Mouse (Mus musculus): Measurements from ENCODE around the gene Nup210. TPM values are rescaled to one million over a fixed set of nuclear protein-coding genes. Genes with fewer than 3 reads are reported as not detected.
"Not testable (repeated sequence)": the region's sequence is repeated elsewhere in the genome, so short reads cannot be mapped to it uniquely, and the experiment has no call there.

Nup210 gene
- polyA plus RNA-seq, 1 experiment from 2014 or later = 7.1 TPM

- WGBS = 57% methylated on average over 3 of the region's 3 CpGs
- no peaks in the 10 kb centered on the region for H3K27me3 ChIP-seq (ENCODE audit: control insufficient read depth, insufficient read depth, low read length)
- H3K4me3 ChIP-seq (ENCODE audit: control insufficient read depth in 1 of 2, insufficient read depth in 1 of 2, low read depth in 1 of 2, low read length in 2 of 2) = no peak overlapping the region
- no peak overlapping the region for H3K4me2 ChIP-seq (ENCODE audit: low read length)
- 0 out of 2 replicates have a peak, but pooled peaks have one; percentile 52 for ATAC-seq (ENCODE audit: insufficient number of reproducible peaks, insufficient read depth, low FRiP score, low read depth)
- peaks cover 4 to 12% of the 10 kb centered on the region in 2 experiments for H3K4me1 ChIP-seq (ENCODE audit: control insufficient read depth in 2 of 2, insufficient read depth in 2 of 2, low read length in 2 of 2)
- H3K36me3 ChIP-seq (ENCODE audit: control insufficient read depth, insufficient read depth, low read length) = no peaks in the 10 kb centered on the region
- H3K27ac ChIP-seq (replicated peaks in 1 of 2; ENCODE audit: control insufficient read depth in 1 of 2, insufficient read depth in 1 of 2, low read depth in 2 of 2, low read length in 2 of 2) = 0 out of 4 replicates have a peak overlapping the region, but pooled peaks of 1 of the 2 experiments have one; percentile 24
- H3K9me3 ChIP-seq (ENCODE audit: control insufficient read depth, low read length) = no peaks in the 10 kb centered on the region
- H3K9ac ChIP-seq (ENCODE audit: low read length) = no peak overlapping the region
Measured at GRCm38 (mm10) chr6:91104765-91105399, 11.7 kb downstream of the Nup210 start.

GRCm38 (mm10) chr6:91103421-91103820 lies 13.2 kb downstream of the Nup210 start:
- ATAC-seq (ENCODE audit: insufficient number of reproducible peaks, insufficient read depth, low FRiP score, low read depth); H3K4me3 ChIP-seq (ENCODE audit: control insufficient read depth in 1 of 2, insufficient read depth in 1 of 2, low read depth in 1 of 2, low read length in 2 of 2); H3K9ac ChIP-seq (ENCODE audit: low read length); H3K9me3 ChIP-seq (ENCODE audit: control insufficient read depth, low read length); H3K36me3 ChIP-seq (ENCODE audit: control insufficient read depth, insufficient read depth, low read length); H3K27ac ChIP-seq (replicated peaks in 1 of 2; ENCODE audit: control insufficient read depth in 1 of 2, insufficient read depth in 1 of 2, low read depth in 2 of 2, low read length in 2 of 2); H3K27me3 ChIP-seq (ENCODE audit: control insufficient read depth, insufficient read depth, low read length); H3K4me2 ChIP-seq (ENCODE audit: low read length): not testable (repeated sequence)
- peaks cover 4 to 12% of the 10 kb centered on the region in 2 experiments for H3K4me1 ChIP-seq (ENCODE audit: control insufficient read depth in 2 of 2, insufficient read depth in 2 of 2, low read length in 2 of 2)
- WGBS = 90% methylated on average over 1 of the region's 1 CpGs

- no peaks in the 10 kb centered on the region for H3K27me3 ChIP-seq (ENCODE audit: control insufficient read depth, insufficient read depth, low read length)
- no peak overlapping the region for H3K4me2 ChIP-seq (ENCODE audit: low read length)
- H3K9me3 ChIP-seq (ENCODE audit: control insufficient read depth, low read length) = no peaks in the 10 kb centered on the region
- H3K27ac ChIP-seq (replicated peaks in 1 of 2; ENCODE audit: control insufficient read depth in 1 of 2, insufficient read depth in 1 of 2, low read depth in 2 of 2, low read length in 2 of 2) = no peak overlapping the region
- no peak overlapping the region for H3K4me3 ChIP-seq (ENCODE audit: control insufficient read depth in 1 of 2, insufficient read depth in 1 of 2, low read depth in 1 of 2, low read length in 2 of 2)
- no peak overlapping the region for H3K9ac ChIP-seq (ENCODE audit: low read length)
- H3K4me1 ChIP-seq (ENCODE audit: control insufficient read depth in 2 of 2, insufficient read depth in 2 of 2, low read length in 2 of 2) = peaks cover 4 to 12% of the 10 kb centered on the region in 2 experiments
- peaks cover 18% of the 10 kb centered on the region for H3K36me3 ChIP-seq (ENCODE audit: control insufficient read depth, insufficient read depth, low read length)
- ATAC-seq (ENCODE audit: insufficient number of reproducible peaks, insufficient read depth, low FRiP score, low read depth) = no peak
- WGBS = 78% methylated on average over 5 of the region's 5 CpGs
Measured at GRCm38 (mm10) chr6:91100621-91101020, 16.0 kb downstream of the Nup210 start.

GRCm38 (mm10) chr6:91097879-91098278 lies 18.8 kb downstream of the Nup210 start:
- 88% methylated on average over 3 of the region's 3 CpGs for WGBS
- Histone ChIP-seq H3K4me1 (ENCODE audit: control insufficient read depth in 2 of 2, insufficient read depth in 2 of 2, low read length in 2 of 2) (no peaks in the 10 kb centered on the region), H3K9me3 (ENCODE audit: control insufficient read depth, low read length) (0 out of 2 replicates have a peak, but pooled peaks cover 2% of the 10 kb centered on the region), H3K36me3 (ENCODE audit: control insufficient read depth, insufficient read depth, low read length) (peaks cover 26% of the 10 kb centered on the region), H3K9ac (ENCODE audit: low read length) (no peak overlapping the region), H3K27me3 (ENCODE audit: control insufficient read depth, insufficient read depth, low read length) (no peaks in the 10 kb centered on the region), H3K27ac (replicated peaks in 1 of 2; ENCODE audit: control insufficient read depth in 1 of 2, insufficient read depth in 1 of 2, low read depth in 2 of 2, low read length in 2 of 2) (no peak overlapping the region), H3K4me2 (ENCODE audit: low read length) (no peak overlapping the region), H3K4me3 (ENCODE audit: control insufficient read depth in 1 of 2, insufficient read depth in 1 of 2, low read depth in 1 of 2, low read length in 2 of 2) (no peak overlapping the region)
- no peak for ATAC-seq (ENCODE audit: insufficient number of reproducible peaks, insufficient read depth, low FRiP score, low read depth)

GRCm38 (mm10) chr6:91095072-91095601 lies 21.5 kb downstream of the Nup210 start:
- no peak for ATAC-seq (ENCODE audit: insufficient number of reproducible peaks, insufficient read depth, low FRiP score, low read depth)
- peaks cover 31% of the 10 kb centered on the region for H3K36me3 ChIP-seq (ENCODE audit: control insufficient read depth, insufficient read depth, low read length)
- whole genome bisulfite sequencing = 88% methylated on average over 2 of the region's 2 CpGs

GRCm38 (mm10) chr6:91092216-91092899 lies 24.3 kb downstream of the Nup210 start:
- Histone ChIP-seq H3K36me3 (ENCODE audit: control insufficient read depth, insufficient read depth, low read length) (peaks cover 32% of the 10 kb centered on the region), H3K4me1 (ENCODE audit: control insufficient read depth in 2 of 2, insufficient read depth in 2 of 2, low read length in 2 of 2) (no peaks in the 10 kb centered on the region), H3K9me3 (ENCODE audit: control insufficient read depth, low read length) (0 out of 2 replicates have a peak, but pooled peaks cover 2% of the 10 kb centered on the region), H3K27me3 (ENCODE audit: control insufficient read depth, insufficient read depth, low read length) (no peaks in the 10 kb centered on the region), H3K4me2 (ENCODE audit: low read length) (no peak overlapping the region), H3K4me3 (ENCODE audit: control insufficient read depth in 1 of 2, insufficient read depth in 1 of 2, low read depth in 1 of 2, low read length in 2 of 2) (no peak overlapping the region), H3K9ac (ENCODE audit: low read length) (no peak overlapping the region), H3K27ac (replicated peaks in 1 of 2; ENCODE audit: control insufficient read depth in 1 of 2, insufficient read depth in 1 of 2, low read depth in 2 of 2, low read length in 2 of 2) (no peak overlapping the region)
- no peak for ATAC-seq (ENCODE audit: insufficient number of reproducible peaks, insufficient read depth, low FRiP score, low read depth)
- 84% methylated on average over 10 of the region's 10 CpGs for WGBS

More at GRCm38 (mm10) chr6:91095072-91095601, 21.5 kb downstream of the Nup210 start:
- Histone ChIP-seq H3K9ac (ENCODE audit: low read length) (no peak overlapping the region), H3K27ac (replicated peaks in 1 of 2; ENCODE audit: control insufficient read depth in 1 of 2, insufficient read depth in 1 of 2, low read depth in 2 of 2, low read length in 2 of 2) (no peak overlapping the region), H3K4me3 (ENCODE audit: control insufficient read depth in 1 of 2, insufficient read depth in 1 of 2, low read depth in 1 of 2, low read length in 2 of 2) (no peak overlapping the region), H3K4me2 (ENCODE audit: low read length) (no peak overlapping the region), H3K27me3 (ENCODE audit: control insufficient read depth, insufficient read depth, low read length) (no peaks in the 10 kb centered on the region), H3K9me3 (ENCODE audit: control insufficient read depth, low read length) (0 out of 2 replicates have a peak, but pooled peaks cover 2% of the 10 kb centered on the region), H3K4me1 (ENCODE audit: control insufficient read depth in 2 of 2, insufficient read depth in 2 of 2, low read length in 2 of 2) (no peaks in the 10 kb centered on the region)

GRCm38 (mm10) chr6:91085114-91085892 lies 31.3 kb downstream of the Nup210 start:
- Histone ChIP-seq H3K4me2 (ENCODE audit: low read length) (no peak overlapping the region), H3K27me3 (ENCODE audit: control insufficient read depth, insufficient read depth, low read length) (no peaks in the 10 kb centered on the region), H3K9ac (ENCODE audit: low read length) (no peak overlapping the region), H3K4me1 (ENCODE audit: control insufficient read depth in 2 of 2, insufficient read depth in 2 of 2, low read length in 2 of 2) (no peaks in the 10 kb centered on the region), H3K36me3 (ENCODE audit: control insufficient read depth, insufficient read depth, low read length) (peaks cover 17% of the 10 kb centered on the region), H3K9me3 (ENCODE audit: control insufficient read depth, low read length) (no peaks in the 10 kb centered on the region), H3K4me3 (ENCODE audit: control insufficient read depth in 1 of 2, insufficient read depth in 1 of 2, low read depth in 1 of 2, low read length in 2 of 2) (no peak overlapping the region), H3K27ac (replicated peaks in 1 of 2; ENCODE audit: control insufficient read depth in 1 of 2, insufficient read depth in 1 of 2, low read depth in 2 of 2, low read length in 2 of 2) (no peak overlapping the region)
- no peak for ATAC-seq (ENCODE audit: insufficient number of reproducible peaks, insufficient read depth, low FRiP score, low read depth)
- 71% methylated on average over 5 of the region's 5 CpGs for WGBS

Measured in heart, embryonic 14.5 days (tissue).